Mouse (Mus musculus) heart, postnatal 0 days (tissue): Measurements from ENCODE around the gene 4931414P19Rik. TPM values are rescaled to one million over a fixed set of nuclear protein-coding genes. Genes with fewer than 3 reads are reported as not detected.
A peak's percentile ranks its signal among the peaks of the same experiment; 100 is the strongest.

ENCODE experiments used
- ATAC-seq: fragments of 200-750 bp; cut with Nextera tagmentation; 2 replicates; pipeline ENCODE4 v1.8.0; 2017; ENCODE audit warnings: low read depth, moderate number of reproducible peaks, moderate library complexity; ENCODE audit not compliant: insufficient read depth
- DNase-seq: peaks from one replicate; pipeline ENCODE4 v3.0.0-alpha.2; 2016; ENCODE audit warnings: low spot score
- H3K27ac ChIP-seq: fragments of 300-500 bp; sonication (generic); 2 replicates; pipeline ENCODE4 v1.5.1; 2014; ENCODE audit warnings: low read depth, mild to moderate bottlenecking
- H3K27me3 ChIP-seq: fragments of 300-500 bp; sonication (generic); 2 replicates; pipeline ENCODE4 v1.6.1; 2014; ENCODE audit warnings: low read length, mixed read lengths; ENCODE audit not compliant: control insufficient read depth, insufficient read depth
- H3K36me3 ChIP-seq: fragments of 300-500 bp; sonication (generic); replicated peaks from 2 replicates; pipeline ENCODE4 v1.6.1; 2014; ENCODE audit warnings: low read length, mixed read lengths; ENCODE audit not compliant: control insufficient read depth, insufficient read depth
- H3K4me1 ChIP-seq: fragments of 300-500 bp; sonication (generic); 2 replicates; pipeline ENCODE4 v1.6.1; 2014; ENCODE audit warnings: antibody characterized with exemption; ENCODE audit not compliant: control insufficient read depth, insufficient read depth
- H3K4me2 ChIP-seq: fragments of 300-500 bp; sonication (generic); 2 replicates; pipeline ENCODE4 v1.6.1; 2014; ENCODE audit warnings: low read depth, mild to moderate bottlenecking, low read length, moderate library complexity
- H3K4me3 ChIP-seq: fragments of 300-500 bp; sonication (generic); 2 replicates; pipeline ENCODE4 v1.5.1; 2014; ENCODE audit warnings: low read depth, low read length
- H3K9ac ChIP-seq: fragments of 300-500 bp; sonication (generic); replicated peaks from 2 replicates; pipeline ENCODE4 v1.6.1; 2014; ENCODE audit warnings: low read depth, low read length, mixed read lengths
- H3K9me3 ChIP-seq: fragments of 300-500 bp; sonication (generic); replicated peaks from 2 replicates; pipeline ENCODE4 v1.6.1; 2016; ENCODE audit warnings: low read length; ENCODE audit not compliant: control insufficient read depth
- CTCF ChIP-seq: IDR thresholded peaks from 2 replicates; pipeline ENCODE4 v1.5.1; 2016; ENCODE audit warnings: antibody characterized with exemption, control low read depth, low read depth
- EP300 ChIP-seq: IDR thresholded peaks from 2 replicates; pipeline ENCODE4 v1.6.1; 2016; ENCODE audit warnings: antibody characterized with exemption, low read depth
- WGBS: fragments of 180-500 bp; shearing (Covaris S2); extraction: QIAGEN DNeasy Blood & Tissue Kit; methylation state at CpG from one replicate; pipeline ENCODE4 v1.1.7; 2014; 5-methylcytosine and 5-hydroxymethylcytosine counted together
- polyA plus RNA-seq: library from polyadenylated mRNA; unstranded; fragments of >200 nt; fragmentation: Nextera tagmentation; extraction: Ambion mirVana; gene quantifications from 2 replicates; pipeline ENCODE4 v1.2.1, GENCODE M21; 2015
- total RNA-seq: library from RNA; depleted of rRNA; stranded (reverse); fragments of >200 nt; gene quantifications from 2 replicates; pipeline ENCODE4 v1.2.3, GENCODE M21; 2014; ENCODE audit warnings: low replicate concordance; rRNA removed

4931414P19Rik gene
- total RNA-seq = 5.3 and 12.4 TPM in 2 replicates
- polyA plus RNA-seq = 3.3 and 4.0 TPM in 2 replicates

DNA sequence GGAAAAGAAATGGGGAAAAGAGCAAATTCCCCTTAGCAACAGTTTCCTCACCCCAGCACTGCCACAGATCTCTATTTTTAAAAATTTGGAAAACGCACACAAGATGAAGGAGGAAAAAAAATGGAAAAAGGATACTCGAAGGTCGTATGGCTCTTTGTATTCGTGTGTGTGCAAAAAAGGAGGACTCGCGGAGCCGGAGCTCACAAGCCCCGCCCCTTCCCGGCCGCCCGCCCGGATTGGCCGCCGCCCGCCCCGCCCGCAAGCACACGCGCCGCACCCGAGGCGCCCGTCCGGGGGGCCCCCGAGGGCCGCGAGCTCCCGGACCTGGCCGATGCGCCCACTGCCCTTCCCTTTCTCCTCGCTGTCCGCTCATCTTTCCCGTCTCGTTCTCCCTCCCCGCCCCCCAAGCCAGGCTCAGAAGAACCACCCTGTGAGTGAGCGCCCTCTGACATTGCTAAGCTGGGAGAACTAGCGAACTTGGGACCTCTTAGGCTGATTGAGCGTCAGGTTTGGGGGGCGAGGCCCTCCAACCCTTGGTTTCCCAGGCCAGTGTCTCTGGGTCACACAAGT is at the start of gene 4931414P19Rik:
4931414P19Rik (minus strand) TSS at position 242 of the 570 bp plus-strand sequence.
- TF ChIP-seq EP300 = no peak
- no peak for TF ChIP-seq CTCF
- Histone ChIP-seq H3K9me3 (no peaks in the 10 kb centered on the region), H3K4me2 (peak within 1 kb of the TSS; percentile 62), H3K9ac (peak within 1 kb of the TSS; percentile 68), H3K4me3 (peak within 1 kb of the TSS; percentile 52), H3K4me1 (no peaks in the 10 kb centered on the region), H3K27ac (peak within 1 kb of the TSS; percentile 83), H3K36me3 (no peaks in the 10 kb centered on the region), H3K27me3 (no peaks in the 10 kb centered on the region)
- ATAC-seq (peak; percentile 61), DNase-seq (peak; percentile 73)
- under 1% methylated on average over 34 of the region's 39 CpGs for WGBS

DNA sequence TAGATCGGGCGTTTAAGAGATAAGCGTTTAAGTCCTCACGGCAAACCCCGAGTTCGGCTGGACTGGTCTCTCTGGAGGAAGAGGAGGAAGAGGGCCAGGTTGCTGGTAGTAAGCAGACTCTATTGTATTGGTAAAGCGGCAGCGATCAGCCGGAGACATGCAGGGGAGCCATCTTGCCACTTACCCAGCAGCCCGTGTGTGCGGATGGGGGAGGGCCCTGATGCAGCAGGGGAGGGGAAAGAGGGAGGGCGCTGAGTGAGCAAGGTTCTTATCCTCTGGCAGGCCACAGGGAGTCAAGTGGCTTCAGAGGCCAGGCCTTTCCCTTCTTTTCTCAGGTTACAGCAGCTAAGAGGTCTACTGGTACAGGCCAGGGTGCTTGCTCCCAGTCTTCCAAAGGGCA is 47.7 kb upstream of the 4931414P19Rik start:
- peak overlapping the region; percentile 79 for H3K9ac ChIP-seq
- peak overlapping the region; percentile 86 for H3K4me2 ChIP-seq
- peak overlapping the region; percentile 84 for H3K27ac ChIP-seq
- peak overlapping the region; percentile 69 for H3K4me3 ChIP-seq
- no peaks in the 10 kb centered on the region for H3K27me3 ChIP-seq
- peaks cover 6% of the 10 kb centered on the region for H3K4me1 ChIP-seq
- ATAC-seq = peak; percentile 95
- peaks cover 71% of the 10 kb centered on the region for H3K36me3 ChIP-seq
- 0 out of 2 replicates have a peak, but pooled peaks have one; percentile 4 for TF ChIP-seq CTCF
- TF ChIP-seq EP300 = no peak
- WGBS = 0% methylated on average over 12 of the region's 12 CpGs
- DNase-seq = peak; percentile 97
- H3K9me3 ChIP-seq = no peaks in the 10 kb centered on the region

DNA sequence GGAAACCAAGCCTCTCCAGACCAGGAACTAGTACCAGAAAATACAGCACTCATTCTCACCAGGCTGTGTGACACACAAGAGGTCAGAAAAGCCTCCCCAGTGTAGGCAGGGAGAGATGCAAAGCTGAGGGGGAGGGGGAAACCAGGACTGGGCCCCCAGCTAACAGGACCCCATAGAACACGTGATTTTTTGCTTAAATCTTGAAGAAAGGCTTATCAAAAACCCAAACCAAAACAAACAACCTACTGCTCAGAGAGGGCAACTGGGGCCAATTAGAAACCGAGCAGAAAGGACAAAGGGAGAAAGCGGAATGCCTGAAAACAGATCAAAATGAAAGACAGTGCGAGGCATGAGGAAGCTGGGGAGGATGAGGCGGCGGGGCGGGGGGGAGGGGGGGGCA is 47.0 kb upstream of the 4931414P19Rik start:
- ATAC-seq = no peak
- peak overlapping the region; percentile 79 for H3K9ac ChIP-seq

DNA sequence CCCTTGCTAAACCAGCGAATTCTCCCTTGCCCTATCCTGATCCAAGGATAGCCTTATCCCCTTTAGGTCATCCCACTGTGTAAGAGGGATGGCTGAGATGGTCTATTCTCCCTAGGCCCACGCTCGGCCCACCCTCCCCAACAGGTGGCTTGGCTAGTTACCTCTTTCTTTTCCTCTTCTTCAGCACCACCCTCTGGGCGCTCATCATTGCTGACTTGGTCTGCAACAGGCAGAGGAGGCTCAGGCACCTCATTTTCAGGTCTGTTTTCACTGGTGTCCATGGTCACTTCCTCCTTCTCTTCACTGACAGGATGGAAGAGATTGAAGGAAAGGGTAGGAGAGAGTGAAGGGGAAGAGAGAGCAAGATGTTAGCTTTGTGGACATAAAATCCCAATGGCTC is 45.8 kb upstream of the 4931414P19Rik start:
- H3K4me3 ChIP-seq = no peak overlapping the region
- H3K4me2 ChIP-seq = no peak overlapping the region
- peaks cover 6% of the 10 kb centered on the region for H3K4me1 ChIP-seq
- TF ChIP-seq CTCF = no peak
- TF ChIP-seq EP300 = no peak
- no peak for ATAC-seq
- no peak for DNase-seq
- H3K27ac ChIP-seq = no peak overlapping the region
- no peaks in the 10 kb centered on the region for H3K9me3 ChIP-seq
- no peak overlapping the region for H3K9ac ChIP-seq
- WGBS = 64% methylated on average over 4 of the region's 4 CpGs
- H3K27me3 ChIP-seq = no peaks in the 10 kb centered on the region
- peaks cover 70% of the 10 kb centered on the region for H3K36me3 ChIP-seq

More for the DNA sequence above, 47.0 kb upstream of the 4931414P19Rik start:
- Histone ChIP-seq H3K27me3 (no peaks in the 10 kb centered on the region), H3K4me2 (peak overlapping the region; percentile 86), H3K36me3 (peaks cover 71% of the 10 kb centered on the region), H3K4me1 (peaks cover 6% of the 10 kb centered on the region), H3K9me3 (no peaks in the 10 kb centered on the region), H3K4me3 (peak overlapping the region; percentile 69), H3K27ac (peak overlapping the region; percentile 84)
- no peak for DNase-seq
- 1% methylated on average over 7 of the region's 7 CpGs for WGBS
- no peak for TF ChIP-seq CTCF
- no peak for TF ChIP-seq EP300

DNA sequence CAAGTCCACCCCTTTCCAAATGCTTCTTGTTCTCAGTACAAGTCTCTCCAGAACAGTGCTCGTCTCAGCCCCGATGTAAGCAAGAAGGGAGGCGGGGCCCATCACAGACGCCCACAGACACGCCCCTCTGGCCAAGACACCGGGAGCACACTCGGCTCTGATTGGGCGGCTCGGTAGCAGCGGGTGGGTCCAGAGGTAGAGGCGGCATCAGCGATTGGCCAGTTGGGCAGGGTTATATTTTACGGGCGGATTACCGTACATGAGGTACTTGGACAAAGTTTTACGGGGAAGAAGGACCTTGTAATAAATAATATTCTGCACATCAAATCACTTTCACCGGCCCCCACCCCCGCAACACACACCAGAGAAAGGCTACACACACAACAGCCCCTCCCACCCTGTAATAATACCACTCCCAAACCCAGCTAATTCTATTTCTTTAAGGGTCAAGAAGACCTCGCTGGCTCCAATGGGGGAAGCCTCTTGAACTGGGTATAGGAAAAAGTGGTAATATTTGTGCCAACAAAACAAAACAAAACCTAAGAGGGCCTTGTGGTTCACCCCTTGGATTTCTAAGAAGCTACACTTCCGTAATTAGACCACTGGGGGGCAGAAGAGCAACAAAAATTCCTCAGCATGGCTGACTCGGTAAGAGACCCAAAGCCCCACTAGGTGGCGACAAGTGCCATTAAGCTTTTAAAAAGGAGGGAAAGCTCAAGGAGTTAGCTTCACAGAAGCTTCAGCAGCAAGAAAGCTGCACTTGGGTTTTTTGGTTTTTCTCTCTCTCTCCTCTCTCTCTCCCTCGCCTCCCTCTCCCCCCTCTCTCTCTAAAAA is 45.0 kb upstream of the 4931414P19Rik start:
- 56% methylated on average over 23 of the region's 23 CpGs for WGBS
- no peak for TF ChIP-seq EP300
- TF ChIP-seq CTCF = peak; percentile 96
- H3K4me1 ChIP-seq = peaks cover 6% of the 10 kb centered on the region
- no peak overlapping the region for H3K4me2 ChIP-seq
- no peak overlapping the region for H3K27ac ChIP-seq
- DNase-seq (peak; percentile 88), ATAC-seq (peak; percentile 37; the same call in 1 of the 2 replicates)
- no peaks in the 10 kb centered on the region for H3K9me3 ChIP-seq
- H3K4me3 ChIP-seq = no peak overlapping the region
- H3K36me3 ChIP-seq = peaks cover 70% of the 10 kb centered on the region
- no peaks in the 10 kb centered on the region for H3K27me3 ChIP-seq
- H3K9ac ChIP-seq = no peak overlapping the region
